Mouse (Mus musculus): ENCODE data around the gene Slit3.

The Slit3 gene

GRCm38 (mm10) chr11:35120894-35121610, at the start of gene Slit3:
TSS of gene Slit3 (plus strand) at chr11:35121224.
- DNase-seq: peak; percentile 54

DNA sequence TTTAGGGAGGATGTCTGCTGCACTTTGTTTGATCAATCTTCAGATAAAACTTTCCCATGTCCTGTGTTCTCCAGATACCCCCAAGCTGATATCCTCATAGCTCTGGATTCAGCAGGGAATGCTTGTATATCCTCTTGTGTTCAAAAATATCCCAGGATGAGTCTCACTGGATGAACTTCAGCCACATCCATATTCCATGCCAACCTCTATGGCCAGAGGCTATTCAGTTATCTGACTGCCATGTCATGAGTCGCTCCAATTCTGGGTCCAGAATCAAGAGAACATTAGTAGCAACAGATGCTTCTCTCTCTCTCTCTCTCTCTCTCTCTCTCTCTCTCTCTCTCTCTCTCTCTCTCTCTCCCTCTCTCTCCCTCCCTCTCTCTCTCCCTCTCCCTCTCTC, 49.6 kb upstream of the Slit3 start:
- no peak for DNase-seq

DNA sequence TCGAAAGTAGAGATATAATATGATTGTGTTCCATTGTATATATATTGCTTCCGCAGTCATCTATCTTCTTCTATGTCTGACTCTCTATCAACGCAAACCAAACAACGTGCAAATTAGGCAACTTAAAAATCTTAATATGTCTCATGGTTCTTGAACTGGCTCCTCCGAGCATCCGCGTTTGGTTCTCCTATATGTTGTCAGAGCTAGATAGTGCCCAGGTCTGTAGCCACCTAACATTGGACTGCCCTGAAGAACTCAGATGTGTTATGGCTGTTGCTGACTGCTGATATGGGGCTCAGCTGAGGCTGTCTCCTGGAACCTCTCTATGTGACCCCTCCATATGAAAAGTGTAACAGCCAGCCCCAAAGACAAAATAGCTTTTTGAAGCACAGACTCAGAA, 45.6 kb upstream of the Slit3 start:
- no peak for DNase-seq

DNA sequence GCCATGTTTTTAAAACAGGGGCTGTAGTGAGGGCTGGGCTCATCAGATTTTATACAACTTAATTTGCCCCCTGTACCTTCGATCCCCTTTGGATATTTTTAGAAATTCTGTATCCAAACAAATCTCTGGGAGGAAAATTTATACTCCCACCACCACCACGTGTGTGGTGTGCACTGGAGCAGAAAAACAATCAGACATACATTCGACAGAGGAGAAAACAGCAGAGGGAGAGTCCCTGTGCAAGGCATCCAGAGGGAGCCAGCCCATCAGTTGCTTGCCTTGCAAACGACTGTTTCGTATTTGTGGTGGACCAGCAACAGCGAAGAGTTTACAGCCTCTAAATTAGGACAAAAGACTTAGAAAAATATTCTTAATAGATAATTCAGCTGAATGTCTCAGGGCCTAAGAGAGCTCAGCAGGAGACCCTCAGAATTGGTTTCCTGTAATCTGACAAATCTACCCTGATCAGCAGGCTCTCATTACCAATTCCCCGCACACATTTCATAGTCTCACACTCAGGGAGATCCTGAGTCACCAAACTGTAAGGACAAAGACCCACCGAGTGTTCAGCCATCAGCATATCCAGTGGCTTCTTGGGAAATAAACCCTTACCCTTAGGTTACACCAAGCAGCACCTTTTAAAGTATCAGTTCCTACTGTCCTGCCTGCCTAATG, 40.4 kb upstream of the Slit3 start:
- no peak for DNase-seq

- no peak for DNase-seq
These were observed 38.7 kb upstream of the Slit3 start for GRCm38 (mm10) chr11:35082297-35082696.

DNA sequence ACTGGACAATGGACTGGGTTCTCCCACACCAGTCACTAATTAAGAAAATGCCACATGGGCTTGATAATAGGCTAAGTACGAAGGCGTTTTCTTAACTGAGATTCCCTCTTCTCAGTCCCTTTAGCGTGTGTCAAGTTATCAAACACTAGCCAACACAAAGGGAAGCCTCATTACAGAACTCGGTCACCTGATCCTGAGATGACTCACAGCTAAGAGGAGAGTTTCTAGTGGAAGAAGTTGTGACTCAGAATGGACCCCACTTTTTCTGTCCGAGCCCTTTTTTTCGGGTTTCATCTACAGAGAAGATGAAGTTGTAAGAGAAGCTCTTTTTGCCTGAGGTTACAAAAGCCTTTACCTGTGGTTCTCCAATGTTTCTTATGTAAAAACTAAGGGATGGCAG, 38.0 kb upstream of the Slit3 start:
- no peak for DNase-seq

- no peak for DNase-seq
These were observed 35.7 kb upstream of the Slit3 start for GRCm38 (mm10) chr11:35085351-35085750.

- no peak for DNase-seq
These were observed 35.0 kb upstream of the Slit3 start for GRCm38 (mm10) chr11:35086029-35086428.

GRCm38 (mm10) chr11:35087454-35087853, 33.6 kb upstream of the Slit3 start:
- DNase-seq: no peak

- peak; percentile 17 for DNase-seq
These were observed 32.9 kb upstream of the Slit3 start for GRCm38 (mm10) chr11:35088136-35088535.

DNA sequence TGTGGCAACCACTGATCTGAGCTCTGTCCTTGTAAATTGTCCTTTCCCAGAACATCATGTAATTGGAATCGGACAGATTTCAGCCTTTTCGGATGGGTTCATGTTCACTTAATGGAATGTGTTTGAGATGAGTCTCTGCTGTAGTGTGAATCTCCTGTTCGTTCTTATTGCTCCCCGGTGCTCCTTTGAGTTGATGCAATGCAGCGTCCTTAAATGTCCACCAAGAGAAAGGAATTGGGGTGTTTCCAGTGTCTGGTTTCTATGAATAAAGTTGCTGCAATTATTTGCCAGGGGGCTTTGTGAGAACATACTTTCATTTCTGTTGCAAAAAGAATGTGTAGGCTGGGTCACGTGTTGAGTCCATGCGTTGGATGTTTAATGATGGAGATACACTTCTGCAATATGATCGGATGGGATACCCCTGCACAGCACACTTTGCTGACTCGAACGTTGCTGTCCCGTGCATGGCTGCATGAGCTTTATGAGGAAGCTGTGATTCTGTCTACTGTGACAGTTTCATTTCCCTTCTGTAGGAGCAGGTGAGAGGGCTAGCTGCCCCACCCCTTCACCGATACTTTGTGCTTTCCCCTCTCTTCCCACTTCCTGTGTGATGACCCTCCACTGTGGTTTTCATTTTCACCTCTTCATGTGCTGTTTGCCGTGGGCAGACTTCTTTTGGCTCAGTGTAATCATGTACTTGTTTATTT, 30.2 kb upstream of the Slit3 start:
- DNase-seq: no peak

DNA sequence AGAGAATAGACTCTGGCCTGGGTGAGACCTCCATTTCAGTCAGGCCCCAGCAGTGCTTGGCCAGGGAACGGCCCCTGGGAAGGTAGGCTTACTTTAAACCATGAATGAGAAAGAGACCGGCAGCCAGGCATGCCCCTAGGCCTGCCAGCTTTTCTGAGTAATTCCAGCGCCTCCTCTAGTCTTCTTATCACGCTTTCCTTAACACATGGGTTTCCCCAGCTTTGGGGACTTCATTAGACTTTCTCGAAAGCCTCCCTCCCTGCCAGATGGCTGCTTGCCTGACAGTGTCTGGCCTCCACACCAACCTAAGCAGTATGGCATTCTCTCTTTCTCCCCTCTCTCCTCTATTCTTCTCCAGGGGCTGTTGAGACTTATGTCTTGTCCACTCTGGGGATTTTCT, 24.5 kb upstream of the Slit3 start:
- no peak for DNase-seq

- DNase-seq: no peak
These were observed 11.2 kb upstream of the Slit3 start for GRCm38 (mm10) chr11:35109781-35110180.

DNA sequence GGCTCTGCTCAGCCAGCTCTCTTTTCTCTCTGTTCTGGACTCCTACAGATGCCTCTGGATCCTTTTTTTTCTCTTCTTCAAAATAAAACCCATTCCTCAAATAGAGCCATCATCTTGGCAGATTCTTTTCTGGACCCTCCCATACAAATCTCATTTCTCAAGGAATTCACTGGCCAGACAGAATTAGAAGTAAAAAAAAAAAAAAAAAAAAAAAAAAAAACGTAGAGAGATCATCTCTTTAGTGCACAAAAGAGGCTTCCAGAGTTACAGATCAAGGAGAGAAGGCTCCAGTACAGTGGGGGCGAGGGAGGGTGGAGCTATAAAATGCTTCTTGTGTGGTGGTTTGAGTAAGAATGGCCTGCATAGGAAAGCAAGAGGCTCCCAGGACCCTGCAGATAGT, 10.2 kb upstream of the Slit3 start:
- no peak for DNase-seq

DNA sequence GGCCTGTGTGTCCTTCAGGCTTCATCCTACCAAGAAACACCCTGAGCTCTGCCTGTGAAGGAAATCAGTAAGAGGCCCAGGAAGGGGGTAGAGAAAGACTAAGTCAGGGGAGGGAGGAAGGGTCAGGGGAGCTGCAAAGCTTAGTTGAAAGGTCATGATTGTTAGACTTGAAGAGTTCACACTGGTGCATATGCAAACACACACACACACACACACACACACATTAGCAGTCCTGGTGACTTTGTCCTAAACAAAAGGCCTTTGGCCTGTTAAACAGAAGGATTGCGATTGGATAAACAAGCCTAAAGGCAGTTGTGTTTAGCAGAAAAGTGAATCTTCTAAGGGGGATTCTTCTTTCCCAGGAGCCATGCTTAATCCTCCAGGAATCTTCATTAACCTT, 7.7 kb upstream of the Slit3 start:
- no peak for DNase-seq

GRCm38 (mm10) chr11:35116436-35116835, 4.6 kb upstream of the Slit3 start:
- no peak for DNase-seq

GRCm38 (mm10) chr11:35117871-35118270, 3.2 kb upstream of the Slit3 start:
- no peak for DNase-seq

DNA sequence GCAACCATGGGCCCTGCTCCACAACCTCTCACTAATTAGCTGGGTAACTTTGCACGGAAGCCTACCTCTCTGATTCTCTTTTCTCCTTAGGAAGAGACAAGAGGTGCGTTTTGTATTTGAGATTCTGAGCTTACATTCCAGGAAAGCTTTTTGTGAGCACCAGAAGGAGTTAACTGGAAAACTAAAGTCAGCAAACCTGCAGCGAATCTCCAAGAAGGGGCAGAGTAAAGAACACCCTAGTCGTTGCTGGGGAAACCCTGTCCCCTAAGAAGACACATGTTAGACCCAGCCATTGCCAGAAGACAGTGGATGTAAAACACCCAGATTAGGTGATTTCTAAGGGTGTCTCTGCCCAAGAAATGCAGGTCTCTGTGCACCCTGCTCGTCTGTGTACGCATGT, 2.3 kb upstream of the Slit3 start:
- no peak for DNase-seq

- DNase-seq: peak; percentile 69
These were observed 1.7 kb upstream of the Slit3 start for GRCm38 (mm10) chr11:35119360-35119759.

DNA sequence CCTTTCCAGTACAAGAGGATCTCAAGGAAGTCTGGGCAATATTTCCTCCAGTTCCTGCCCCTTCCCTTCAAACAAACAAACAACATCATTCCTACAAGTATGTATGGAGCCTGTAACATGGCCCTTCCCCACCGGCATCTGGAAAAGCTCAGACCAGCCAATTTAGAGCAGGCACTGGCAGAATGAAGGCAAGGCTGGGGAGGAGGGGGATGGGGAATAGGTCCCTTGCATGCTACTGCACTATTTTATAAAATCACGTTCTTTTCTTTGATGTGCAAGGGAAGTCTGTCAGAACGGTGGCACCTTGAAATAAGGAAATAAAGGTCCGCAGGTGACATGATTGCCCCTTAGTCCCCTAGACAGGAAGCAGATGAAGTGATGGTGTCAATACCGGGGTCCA, 948 bp upstream of the Slit3 start:
- no peak for DNase-seq

DNA sequence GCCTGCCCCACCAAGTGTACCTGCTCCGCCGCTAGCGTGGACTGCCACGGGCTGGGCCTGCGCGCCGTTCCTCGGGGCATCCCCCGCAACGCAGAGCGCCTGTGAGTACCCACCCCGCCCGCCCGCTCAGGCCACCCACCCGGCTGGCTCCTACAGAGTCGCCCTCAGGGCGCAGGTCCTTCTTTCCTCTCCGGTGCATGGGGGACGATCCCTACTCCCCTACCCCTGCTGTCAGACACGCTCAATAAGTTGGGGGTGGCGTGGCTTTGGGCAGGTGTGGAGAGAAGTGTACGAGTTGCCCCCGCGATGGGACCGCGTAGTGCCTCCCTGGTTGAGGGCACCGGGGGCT, 561 bp downstream of the Slit3 start:
- DNase-seq: no peak

DNA sequence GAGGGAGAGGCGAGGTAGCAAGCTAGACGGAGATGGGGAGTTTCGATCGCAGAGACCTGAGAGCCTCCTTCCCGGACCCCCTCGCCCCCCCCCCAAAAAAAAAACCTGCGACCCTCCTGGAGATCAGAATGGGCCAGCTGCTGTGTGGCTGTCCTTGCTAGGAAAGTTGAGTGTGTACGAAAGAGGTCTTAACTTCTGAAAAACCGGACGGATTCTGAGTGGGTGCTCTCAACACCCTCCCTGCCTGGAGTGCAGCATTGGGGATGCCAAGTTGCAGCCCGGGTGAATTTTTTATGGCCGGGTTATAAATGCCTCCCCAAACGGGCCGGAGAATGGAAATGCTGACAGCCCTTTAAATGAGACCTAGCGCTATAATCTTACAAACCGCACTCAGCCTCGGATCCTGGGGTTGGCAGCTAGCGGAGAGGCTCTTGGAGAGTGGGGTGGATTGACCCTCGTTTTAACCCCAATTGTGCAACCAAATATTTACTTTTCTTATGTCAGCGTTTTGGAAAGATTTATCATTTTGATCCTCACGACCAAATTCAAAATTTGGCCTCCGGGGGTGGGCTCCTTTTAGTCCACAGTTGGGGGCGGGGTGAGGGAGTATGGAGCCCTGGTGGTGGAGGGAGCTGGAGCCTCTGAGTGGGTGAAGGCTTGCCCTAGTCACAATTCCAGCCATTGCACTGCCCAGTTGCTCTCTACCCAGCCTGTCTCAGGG, 1.2 kb downstream of the Slit3 start:
- no peak for DNase-seq

DNA sequence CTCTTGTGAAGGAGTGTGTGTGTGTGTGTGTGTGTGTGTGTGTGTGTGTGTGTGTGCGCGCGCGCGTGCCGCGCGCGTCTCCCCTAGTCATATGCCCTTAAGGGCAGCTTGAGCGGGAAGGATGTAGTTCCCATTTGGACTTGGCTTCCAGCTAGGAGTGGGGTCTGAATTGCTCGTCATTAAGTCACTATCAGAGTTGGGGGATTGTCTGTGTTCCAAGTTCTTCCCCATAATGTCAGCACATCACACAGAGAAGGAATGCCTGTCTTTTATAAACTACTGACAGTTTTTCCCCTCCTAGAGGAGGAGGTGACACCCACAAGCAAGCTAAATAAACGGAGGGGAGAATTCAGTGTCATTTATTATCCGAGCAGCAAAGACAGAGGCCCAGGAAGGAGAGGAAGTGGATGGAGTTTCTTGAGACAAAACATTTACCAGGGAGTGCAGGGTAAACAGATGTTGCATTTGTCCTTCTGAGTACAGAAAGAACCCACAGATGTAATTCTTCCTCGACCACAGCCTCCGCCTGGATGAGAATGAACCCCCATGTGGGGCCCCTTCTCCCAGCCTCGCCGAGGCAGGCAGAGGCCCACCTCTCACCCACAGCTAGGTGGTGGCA, 3.6 kb downstream of the Slit3 start:
- no peak for DNase-seq

Measured in layer of hippocampus, adult 9-11 months (tissue).